Mouse (Mus musculus) layer of hippocampus, postnatal 10 days (tissue): Measurements from ENCODE around the gene Taf8. TPM values are rescaled to one million over a fixed set of nuclear protein-coding genes. Genes with fewer than 3 reads are reported as not detected.

Experiments
- DNase-seq, 2 experiments: peaks; one replicate each; pipeline ENCODE4 v3.0.0; 2021; ENCODE audit warnings: low spot score in 2 of 2
- long read RNA-seq: library from polyadenylated mRNA; stranded (forward); transcript quantifications from one replicate; pipeline ENCODE4 v2.0.0, GENCODE M21; 2023
- total RNA-seq, 2 experiments: library from RNA; stranded (reverse); gene quantifications; 2 replicates each; pipeline ENCODE4 v1.2.3; 2021

Gene Taf8
- 10 to 100 TPM; 16.7 to 17.0 TPM for total RNA-seq
- long read RNA-seq, partial matches to known transcripts = 0 of 4 reads
- long read RNA-seq, other reads (novel, unspliced or antisense) = 2 of 4 reads

GRCm38 (mm10) chr17:47501946-47502706 is at the start of gene Taf8:
Taf8 (minus strand) TSS chr17:47502292.
- peak; percentile 93 to 94 for DNase-seq

- no peak for DNase-seq
Observed at GRCm38 (mm10) chr17:47551049-47551448, 49.0 kb upstream of the Taf8 start.

- peak; percentile 31 to 51 for DNase-seq
Observed at GRCm38 (mm10) chr17:47545861-47546331, 43.8 kb upstream of the Taf8 start.

GRCm38 (mm10) chr17:47545154-47545553 is 43.1 kb upstream of the Taf8 start:
- DNase-seq = no peak

- no peak for DNase-seq
Observed at GRCm38 (mm10) chr17:47543051-47543650, 41.1 kb upstream of the Taf8 start.

GRCm38 (mm10) chr17:47542061-47542460 is 40.0 kb upstream of the Taf8 start:
- no peak for DNase-seq

- no peak for DNase-seq
Observed at GRCm38 (mm10) chr17:47539128-47539527, 37.0 kb upstream of the Taf8 start.

- no peak for DNase-seq
Observed at GRCm38 (mm10) chr17:47538049-47538448, 36.0 kb upstream of the Taf8 start.

- no peak for DNase-seq
Observed at GRCm38 (mm10) chr17:47535812-47536236, 33.7 kb upstream of the Taf8 start.

GRCm38 (mm10) chr17:47533691-47534090 is 31.6 kb upstream of the Taf8 start:
- no peak for DNase-seq

- DNase-seq = no peak
Observed at GRCm38 (mm10) chr17:47532364-47532763, 30.3 kb upstream of the Taf8 start.

GRCm38 (mm10) chr17:47531387-47531818 is 29.3 kb upstream of the Taf8 start:
- no peak for DNase-seq

- DNase-seq = no peak
Observed at GRCm38 (mm10) chr17:47529595-47529994, 27.5 kb upstream of the Taf8 start.

- DNase-seq = no peak
Observed at GRCm38 (mm10) chr17:47528919-47529318, 26.8 kb upstream of the Taf8 start.

- DNase-seq = no peak
Observed at GRCm38 (mm10) chr17:47527581-47528300, 25.6 kb upstream of the Taf8 start.

- DNase-seq = no peak
Observed at GRCm38 (mm10) chr17:47526856-47527520, 24.9 kb upstream of the Taf8 start.

- no peak for DNase-seq
Observed at GRCm38 (mm10) chr17:47524991-47525390, 22.9 kb upstream of the Taf8 start.

GRCm38 (mm10) chr17:47524055-47524454 is 22.0 kb upstream of the Taf8 start:
- DNase-seq = no peak

- no peak for DNase-seq
Observed at GRCm38 (mm10) chr17:47523211-47523682, 21.2 kb upstream of the Taf8 start.

GRCm38 (mm10) chr17:47522536-47522935 is 20.4 kb upstream of the Taf8 start:
- DNase-seq = no peak
